Mouse (Mus musculus): ENCODE measurements around the gene Rasa3. TPM values are rescaled to one million over a fixed set of nuclear protein-coding genes. Genes with fewer than 3 reads are reported as not detected.

The Rasa3 gene
- polyA plus RNA-seq, 1 experiment from 2014 or later = 23.0 TPM

- whole genome bisulfite sequencing = 25% methylated on average over 10 of the region's 10 CpGs
- no peak overlapping the region for H3K4me3 ChIP-seq (ENCODE audit: low read depth, low read length)
- H3K9ac ChIP-seq (replicated peaks; ENCODE audit: low read depth, low read length) = no peak overlapping the region
- no peaks in the 10 kb centered on the region for H3K9me3 ChIP-seq (ENCODE audit: control insufficient read depth, low read depth, low read length)
- no peaks in the 10 kb centered on the region; the same call in 1 of the 2 replicates for H3K36me3 ChIP-seq (ENCODE audit: control insufficient read depth, insufficient read depth, low read length)
- peaks cover 22% of the 10 kb centered on the region; the same call in 1 of the 2 replicates for H3K4me1 ChIP-seq (ENCODE audit: control insufficient read depth, insufficient read depth, low read length)
- ATAC-seq (ENCODE audit: insufficient number of reproducible peaks, insufficient read depth, low FRiP score, low read depth) = peak; percentile 66; the same call in 1 of the 2 replicates
- H3K4me2 ChIP-seq (replicated peaks; ENCODE audit: low read depth, low read length) = no peak overlapping the region
- peak overlapping the region; percentile 75 for H3K27ac ChIP-seq (ENCODE audit: low read length)
- H3K27me3 ChIP-seq (ENCODE audit: control insufficient read depth, insufficient read depth, low read length) = no peaks in the 10 kb centered on the region
These were observed 9.0 kb downstream of the Rasa3 start for GRCm38 (mm10) chr8:13668367-13668766.

DNA sequence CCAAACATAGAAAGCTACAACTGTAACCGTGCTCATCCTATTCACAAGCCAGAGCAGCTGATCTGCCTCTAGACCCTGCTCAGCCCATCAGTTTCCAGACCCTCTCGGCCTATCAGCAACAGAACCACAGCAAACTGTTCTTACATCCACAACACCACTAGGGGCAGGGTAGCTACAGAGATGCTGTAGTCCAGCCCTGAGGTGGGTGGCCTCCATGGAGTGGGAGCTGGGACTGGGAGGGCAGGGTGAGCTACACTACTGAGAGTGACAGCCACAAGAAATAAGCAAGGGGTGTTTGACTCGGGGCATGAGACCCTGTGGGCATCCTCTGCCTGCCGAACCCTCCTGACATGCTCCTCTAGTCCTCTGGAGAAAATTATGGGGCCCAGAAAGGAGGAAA is 9.5 kb downstream of the Rasa3 start:
- Histone ChIP-seq H3K27ac (ENCODE audit: low read length) (peak overlapping the region; percentile 75), H3K9ac (replicated peaks; ENCODE audit: low read depth, low read length) (no peak overlapping the region), H3K4me1 (ENCODE audit: control insufficient read depth, insufficient read depth, low read length) (peaks cover 22% of the 10 kb centered on the region; the same call in 1 of the 2 replicates), H3K4me2 (replicated peaks; ENCODE audit: low read depth, low read length) (no peak overlapping the region), H3K36me3 (ENCODE audit: control insufficient read depth, insufficient read depth, low read length) (no peaks in the 10 kb centered on the region; the same call in 1 of the 2 replicates), H3K27me3 (ENCODE audit: control insufficient read depth, insufficient read depth, low read length) (no peaks in the 10 kb centered on the region), H3K9me3 (ENCODE audit: control insufficient read depth, low read depth, low read length) (no peaks in the 10 kb centered on the region), H3K4me3 (ENCODE audit: low read depth, low read length) (no peak overlapping the region)
- peak; percentile 35; the same call in 1 of the 2 replicates for ATAC-seq (ENCODE audit: insufficient number of reproducible peaks, insufficient read depth, low FRiP score, low read depth)
- 59% methylated on average over 4 of the region's 4 CpGs for WGBS

DNA sequence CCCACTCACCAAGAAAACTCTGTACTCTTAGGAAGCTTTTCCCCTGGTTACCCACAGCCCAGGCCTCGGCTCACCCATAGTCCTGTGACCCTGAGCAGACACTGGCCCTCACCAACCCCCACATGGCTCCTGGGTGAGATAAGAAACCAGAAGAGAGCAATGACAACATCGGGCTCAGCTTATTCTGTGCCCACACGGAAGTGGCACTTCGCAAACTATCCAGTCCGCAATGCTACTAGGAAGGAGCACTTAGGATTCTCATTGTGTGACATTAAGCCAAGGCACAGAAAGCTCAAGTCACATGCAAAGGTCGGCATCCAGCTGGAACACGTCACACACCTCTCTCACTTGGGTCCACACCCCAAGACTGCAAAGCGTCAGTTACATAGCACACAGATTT is 11.5 kb downstream of the Rasa3 start:
- Histone ChIP-seq H3K4me1 (ENCODE audit: control insufficient read depth, insufficient read depth, low read length) (peaks cover 22% of the 10 kb centered on the region; the same call in 1 of the 2 replicates), H3K4me2 (replicated peaks; ENCODE audit: low read depth, low read length) (no peak overlapping the region), H3K27me3 (ENCODE audit: control insufficient read depth, insufficient read depth, low read length) (no peaks in the 10 kb centered on the region), H3K9me3 (ENCODE audit: control insufficient read depth, low read depth, low read length) (no peaks in the 10 kb centered on the region), H3K9ac (replicated peaks; ENCODE audit: low read depth, low read length) (no peak overlapping the region), H3K27ac (ENCODE audit: low read length) (no peak overlapping the region), H3K36me3 (ENCODE audit: control insufficient read depth, insufficient read depth, low read length) (no peaks in the 10 kb centered on the region; the same call in 1 of the 2 replicates), H3K4me3 (ENCODE audit: low read depth, low read length) (no peak overlapping the region)
- ATAC-seq (ENCODE audit: insufficient number of reproducible peaks, insufficient read depth, low FRiP score, low read depth) = no peak
- 62% methylated on average over 8 of the region's 8 CpGs for WGBS

- Histone ChIP-seq H3K9ac (replicated peaks; ENCODE audit: low read depth, low read length) (no peak overlapping the region), H3K4me1 (ENCODE audit: control insufficient read depth, insufficient read depth, low read length) (peaks cover 22% of the 10 kb centered on the region; the same call in 1 of the 2 replicates), H3K27me3 (ENCODE audit: control insufficient read depth, insufficient read depth, low read length) (no peaks in the 10 kb centered on the region), H3K36me3 (ENCODE audit: control insufficient read depth, insufficient read depth, low read length) (no peaks in the 10 kb centered on the region; the same call in 1 of the 2 replicates), H3K4me2 (replicated peaks; ENCODE audit: low read depth, low read length) (no peak overlapping the region), H3K27ac (ENCODE audit: low read length) (no peak overlapping the region), H3K9me3 (ENCODE audit: control insufficient read depth, low read depth, low read length) (no peaks in the 10 kb centered on the region), H3K4me3 (ENCODE audit: low read depth, low read length) (no peak overlapping the region)
- 75% methylated on average over 4 of the region's 4 CpGs for WGBS
- no peak for ATAC-seq (ENCODE audit: insufficient number of reproducible peaks, insufficient read depth, low FRiP score, low read depth)
These were observed 11.9 kb downstream of the Rasa3 start for GRCm38 (mm10) chr8:13665538-13665937.

DNA sequence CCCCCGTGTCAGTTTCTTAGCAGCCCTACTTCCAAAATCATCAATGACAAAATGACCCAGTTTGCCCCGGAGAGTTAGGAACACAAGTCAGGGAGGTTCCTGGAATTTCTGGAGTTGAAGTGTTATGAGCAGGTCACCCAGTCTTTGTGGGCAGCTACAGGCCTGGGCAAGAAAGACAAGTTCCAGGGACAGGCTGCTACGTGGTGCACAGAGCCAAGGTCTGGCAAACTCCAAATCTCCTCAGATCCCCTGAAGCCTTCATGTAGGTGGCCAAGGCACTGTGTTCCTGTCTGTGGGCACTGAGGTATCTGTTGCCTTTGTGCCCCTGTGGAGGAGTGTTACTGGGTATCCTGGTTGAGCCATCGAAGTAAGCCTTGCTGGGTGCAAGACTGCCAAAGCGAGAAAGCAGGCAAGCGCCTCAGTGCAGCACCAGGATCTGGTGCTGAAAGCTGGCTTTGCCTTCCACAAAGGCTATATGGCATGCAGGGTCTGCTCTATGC is 12.6 kb downstream of the Rasa3 start:
- H3K27me3 ChIP-seq (ENCODE audit: control insufficient read depth, insufficient read depth, low read length) = no peaks in the 10 kb centered on the region
- ATAC-seq (ENCODE audit: insufficient number of reproducible peaks, insufficient read depth, low FRiP score, low read depth) = no peak
- no peak overlapping the region for H3K4me2 ChIP-seq (replicated peaks; ENCODE audit: low read depth, low read length)
- peaks cover 22% of the 10 kb centered on the region; the same call in 1 of the 2 replicates for H3K4me1 ChIP-seq (ENCODE audit: control insufficient read depth, insufficient read depth, low read length)
- WGBS = 77% methylated on average over 6 of the region's 6 CpGs
- H3K4me3 ChIP-seq (ENCODE audit: low read depth, low read length) = no peak overlapping the region
- H3K9ac ChIP-seq (replicated peaks; ENCODE audit: low read depth, low read length) = no peak overlapping the region
- no peaks in the 10 kb centered on the region for H3K9me3 ChIP-seq (ENCODE audit: control insufficient read depth, low read depth, low read length)
- no peaks in the 10 kb centered on the region for H3K36me3 ChIP-seq (ENCODE audit: control insufficient read depth, insufficient read depth, low read length)
- H3K27ac ChIP-seq (ENCODE audit: low read length) = no peak overlapping the region

DNA sequence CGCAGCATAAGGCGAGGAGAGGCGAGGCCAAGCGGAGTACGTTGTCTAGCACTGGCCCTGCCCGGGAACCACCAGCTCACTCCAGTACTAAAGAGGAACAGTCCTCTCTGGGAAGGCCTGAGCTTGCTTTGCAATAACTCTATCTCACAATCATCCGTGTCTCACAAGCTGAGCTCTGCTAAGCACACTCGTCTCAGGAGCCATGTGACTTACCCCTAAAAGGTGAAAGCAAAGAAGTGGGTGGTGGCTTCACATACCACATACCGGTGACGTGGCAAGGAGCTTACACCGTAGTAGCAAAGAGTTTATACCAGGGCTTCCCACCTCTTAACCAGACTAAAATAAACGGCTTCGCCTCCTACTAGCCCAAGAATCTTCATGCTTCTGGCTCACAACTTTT is 17.1 kb downstream of the Rasa3 start:
- Histone ChIP-seq H3K9ac (replicated peaks; ENCODE audit: low read depth, low read length) (no peak overlapping the region), H3K4me2 (replicated peaks; ENCODE audit: low read depth, low read length) (no peak overlapping the region), H3K27ac (ENCODE audit: low read length) (no peak overlapping the region), H3K27me3 (ENCODE audit: control insufficient read depth, insufficient read depth, low read length) (no peaks in the 10 kb centered on the region), H3K4me3 (ENCODE audit: low read depth, low read length) (no peak overlapping the region), H3K4me1 (ENCODE audit: control insufficient read depth, insufficient read depth, low read length) (no peaks in the 10 kb centered on the region), H3K9me3 (ENCODE audit: control insufficient read depth, low read depth, low read length) (no peaks in the 10 kb centered on the region), H3K36me3 (ENCODE audit: control insufficient read depth, insufficient read depth, low read length) (no peaks in the 10 kb centered on the region)
- WGBS = 72% methylated on average over 13 of the region's 13 CpGs
- ATAC-seq (ENCODE audit: insufficient number of reproducible peaks, insufficient read depth, low FRiP score, low read depth) = no peak

GRCm38 (mm10) chr8:13657479-13657878 is 19.9 kb downstream of the Rasa3 start:
- 78% methylated on average over 12 of the region's 12 CpGs for WGBS
- no peak for ATAC-seq (ENCODE audit: insufficient number of reproducible peaks, insufficient read depth, low FRiP score, low read depth)
- Histone ChIP-seq H3K27ac (ENCODE audit: low read length) (no peak overlapping the region), H3K9ac (replicated peaks; ENCODE audit: low read depth, low read length) (no peak overlapping the region), H3K9me3 (ENCODE audit: control insufficient read depth, low read depth, low read length) (no peaks in the 10 kb centered on the region), H3K36me3 (ENCODE audit: control insufficient read depth, insufficient read depth, low read length) (no peaks in the 10 kb centered on the region), H3K4me3 (ENCODE audit: low read depth, low read length) (no peak overlapping the region), H3K4me1 (ENCODE audit: control insufficient read depth, insufficient read depth, low read length) (no peaks in the 10 kb centered on the region), H3K27me3 (ENCODE audit: control insufficient read depth, insufficient read depth, low read length) (no peaks in the 10 kb centered on the region), H3K4me2 (replicated peaks; ENCODE audit: low read depth, low read length) (no peak overlapping the region)

- no peak overlapping the region for H3K4me2 ChIP-seq (replicated peaks; ENCODE audit: low read depth, low read length)
- H3K27me3 ChIP-seq (ENCODE audit: control insufficient read depth, insufficient read depth, low read length) = no peaks in the 10 kb centered on the region
- ATAC-seq (ENCODE audit: insufficient number of reproducible peaks, insufficient read depth, low FRiP score, low read depth) = no peak
- no peak overlapping the region for H3K9ac ChIP-seq (replicated peaks; ENCODE audit: low read depth, low read length)
- no peak overlapping the region for H3K4me3 ChIP-seq (ENCODE audit: low read depth, low read length)
- no peak overlapping the region for H3K27ac ChIP-seq (ENCODE audit: low read length)
- 94% methylated on average over 5 of the region's 5 CpGs for WGBS
- H3K4me1 ChIP-seq (ENCODE audit: control insufficient read depth, insufficient read depth, low read length) = no peaks in the 10 kb centered on the region
- H3K36me3 ChIP-seq (ENCODE audit: control insufficient read depth, insufficient read depth, low read length) = no peaks in the 10 kb centered on the region
- H3K9me3 ChIP-seq (ENCODE audit: control insufficient read depth, low read depth, low read length) = no peaks in the 10 kb centered on the region
These were observed 22.4 kb downstream of the Rasa3 start for GRCm38 (mm10) chr8:13655033-13655351.
